Mouse (Mus musculus): ENCODE results near the gene Zfr. TPM values are rescaled to one million over a fixed set of nuclear protein-coding genes. Genes with fewer than 3 reads are reported as not detected.
"Not testable (repeated sequence)": the region's sequence is repeated elsewhere in the genome, so short reads cannot be mapped to it uniquely, and the experiment has no call there.

Gene Zfr
- total RNA-seq, 4 experiments from 2014 or later = 287 to 318 (median 316) TPM

GRCm38 (mm10) chr15:12214531-12215414, 97.1 kb downstream of the Zfr start:
- no peak for DNase-seq (ENCODE audit: low spot score in 2 of 2)

DNA sequence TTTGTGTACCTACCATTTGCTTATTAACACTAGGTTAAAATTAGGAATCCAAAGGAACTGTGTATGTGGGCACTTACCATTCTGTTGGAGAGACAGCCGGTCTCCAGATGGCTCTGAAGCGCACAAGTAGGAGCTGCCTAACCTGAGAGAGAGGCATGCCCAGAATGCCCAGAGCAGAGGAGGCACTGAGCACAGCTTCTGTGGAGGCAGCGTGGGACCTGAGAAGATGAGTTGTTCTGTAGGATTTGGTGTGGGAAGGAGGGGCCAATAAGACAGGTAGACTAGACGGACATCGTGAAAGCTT, 97.7 kb downstream of the Zfr start:
- peak in 1 of 2 experiments; percentile 91 for DNase-seq (ENCODE audit: low spot score in 2 of 2)

DNA sequence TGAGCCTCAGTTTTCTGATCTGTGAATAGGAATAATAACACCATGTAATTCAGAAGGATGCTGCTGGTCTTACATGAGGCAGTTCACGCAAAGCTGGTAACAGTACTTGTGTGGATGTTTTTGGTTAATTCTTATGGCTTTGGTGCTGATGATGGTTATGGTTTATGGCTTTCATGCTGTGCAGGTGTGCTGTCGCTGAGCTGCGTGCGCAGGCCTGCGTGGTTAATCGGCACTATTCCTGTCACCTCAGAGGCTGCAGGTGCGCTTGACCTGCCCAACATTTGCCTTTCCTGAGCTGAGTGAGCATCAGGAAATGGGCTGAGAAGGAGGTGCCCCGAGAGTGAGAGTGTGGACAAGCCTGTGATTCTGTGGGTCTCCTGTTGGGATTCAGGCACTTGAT, 98.5 kb downstream of the Zfr start:
- no peak for DNase-seq (ENCODE audit: low spot score in 2 of 2)

DNA sequence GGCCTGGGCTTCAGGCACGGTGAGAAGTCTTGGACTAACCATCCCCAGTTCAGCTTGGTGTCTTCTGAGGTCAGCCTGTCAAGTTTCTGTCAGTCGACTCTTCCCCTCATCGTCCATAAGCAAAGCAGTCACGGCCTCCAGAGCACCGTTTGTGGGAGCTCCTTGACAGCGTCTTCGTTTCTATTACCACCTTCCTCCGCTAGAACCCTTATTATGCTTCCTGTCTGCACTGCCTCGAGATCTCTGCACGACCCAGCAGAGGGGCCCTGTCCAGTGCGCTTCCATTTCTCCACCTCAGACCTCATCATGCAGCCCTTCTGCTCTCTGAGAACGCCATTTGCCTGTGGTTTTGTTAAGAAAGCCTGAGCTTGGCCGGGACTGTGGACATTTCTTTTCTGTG, 99.2 kb downstream of the Zfr start:
- no peak for DNase-seq (ENCODE audit: low spot score in 2 of 2)

DNA sequence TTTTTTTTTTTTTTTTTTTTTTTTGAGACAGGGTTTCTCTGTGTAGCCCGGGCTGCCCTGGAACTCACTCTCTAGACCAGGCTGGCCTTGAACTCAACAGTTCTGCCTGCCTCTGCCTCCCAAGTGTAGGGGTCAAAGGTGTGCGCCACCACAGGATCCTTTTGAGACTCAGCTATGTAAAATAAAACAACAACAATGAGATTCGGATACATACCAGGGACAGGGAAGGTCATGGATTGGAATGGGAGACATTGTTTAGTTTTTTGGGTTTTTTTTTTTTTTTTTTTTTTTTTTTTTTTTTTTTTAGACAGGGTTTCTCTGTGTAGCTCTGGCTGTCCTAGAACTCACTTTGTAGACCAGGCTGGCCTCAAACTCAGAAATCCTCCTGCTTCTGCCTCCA, 99.7 kb downstream of the Zfr start:
- not testable (repeated sequence) for DNase-seq (ENCODE audit: low spot score in 2 of 2)

DNA sequence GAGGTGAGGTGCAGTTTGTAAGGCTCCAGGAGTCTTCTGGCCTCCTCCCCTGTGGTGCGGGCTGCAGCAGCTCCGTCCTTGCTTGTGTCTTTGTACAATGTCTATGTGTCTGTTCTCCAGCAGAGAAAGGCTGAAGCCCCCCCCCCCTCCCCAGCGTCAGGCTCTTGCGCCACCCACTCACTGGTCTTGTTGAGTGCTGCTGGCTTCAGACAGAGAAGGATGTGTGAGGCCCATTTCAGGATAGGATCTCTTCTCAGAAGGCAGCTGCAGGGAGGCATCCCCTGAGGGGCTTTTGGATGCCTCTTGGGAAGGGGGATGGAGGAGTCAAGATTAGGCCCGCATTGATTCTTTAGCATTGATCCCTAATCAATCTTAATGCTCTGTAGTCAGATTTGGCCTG, 100.2 kb downstream of the Zfr start:
- no peak for DNase-seq (ENCODE audit: low spot score in 2 of 2)

GRCm38 (mm10) chr15:12218583-12219382, 101.2 kb downstream of the Zfr start:
- no peak for DNase-seq (ENCODE audit: low spot score in 2 of 2)

- DNase-seq (ENCODE audit: low spot score in 2 of 2) = no peak
Observed at GRCm38 (mm10) chr15:12221131-12221530, 103.5 kb downstream of the Zfr start.

DNA sequence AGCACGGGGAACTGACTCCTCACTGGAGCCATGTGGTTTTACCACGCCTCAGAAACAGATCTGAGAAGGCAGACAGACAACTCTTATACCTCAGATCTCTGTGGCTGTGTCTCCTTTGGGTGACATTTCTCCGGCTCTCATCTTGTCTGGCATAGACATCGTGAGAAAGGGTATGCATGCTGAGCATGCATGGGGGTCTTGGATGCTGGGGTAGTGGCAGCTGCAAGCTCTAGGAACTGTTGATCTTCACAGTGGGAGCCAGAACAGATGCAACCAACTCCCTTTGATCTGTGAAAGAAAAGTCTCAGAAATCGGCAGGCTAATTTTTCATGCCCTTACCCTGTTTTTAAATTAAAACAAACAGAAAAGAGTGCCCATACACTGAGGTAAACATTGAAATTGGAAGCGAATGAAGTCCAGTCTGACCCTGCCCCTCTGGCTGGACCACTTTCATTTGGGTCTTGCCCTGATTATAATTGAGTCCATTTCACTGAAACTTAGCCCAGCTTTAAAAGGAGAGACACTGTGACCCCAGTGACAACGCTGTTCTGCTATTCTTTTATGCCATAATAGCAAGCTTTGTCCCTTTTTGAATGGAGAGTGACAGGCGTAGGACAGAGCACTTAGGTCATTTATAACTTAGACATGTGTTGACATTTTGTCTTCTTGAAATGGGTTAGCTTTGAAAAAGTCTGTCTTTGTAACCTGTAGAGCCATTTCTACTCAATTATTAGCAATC, 105.1 kb downstream of the Zfr start:
- no peak for DNase-seq (ENCODE audit: low spot score in 2 of 2)

GRCm38 (mm10) chr15:12223393-12223792, 105.8 kb downstream of the Zfr start:
- DNase-seq (ENCODE audit: low spot score in 2 of 2) = no peak

- DNase-seq (ENCODE audit: low spot score in 2 of 2) = no peak
Observed at GRCm38 (mm10) chr15:12224239-12224638, 106.6 kb downstream of the Zfr start.

GRCm38 (mm10) chr15:12225062-12225461, 107.4 kb downstream of the Zfr start:
- no peak for DNase-seq (ENCODE audit: low spot score in 2 of 2)

GRCm38 (mm10) chr15:12226908-12227307, 109.3 kb downstream of the Zfr start:
- DNase-seq (ENCODE audit: low spot score in 2 of 2) = no peak

DNA sequence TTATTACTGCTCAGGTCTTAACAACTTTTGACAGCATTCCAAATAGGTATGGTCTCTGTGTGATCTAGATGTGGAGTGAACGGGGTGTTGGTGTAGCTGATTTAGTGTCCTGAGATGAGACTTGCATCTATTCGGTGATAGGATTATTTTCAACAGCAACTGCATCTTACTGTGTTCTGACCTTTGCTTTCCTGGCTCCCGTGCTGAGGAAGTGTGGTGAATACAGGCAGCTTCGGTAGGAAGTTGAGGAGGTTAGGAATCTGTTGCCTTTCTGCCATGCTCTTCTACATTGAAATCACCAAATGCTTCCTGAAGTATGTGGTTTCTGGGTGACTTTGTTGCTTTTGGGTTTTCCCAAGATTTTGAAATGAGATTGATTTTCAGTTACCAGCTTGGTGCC, 109.7 kb downstream of the Zfr start:
- DNase-seq (ENCODE audit: low spot score in 2 of 2) = no peak

GRCm38 (mm10) chr15:12229603-12230242, 112.1 kb downstream of the Zfr start:
- DNase-seq (ENCODE audit: low spot score in 2 of 2) = no peak

GRCm38 (mm10) chr15:12230243-12230935, 112.8 kb downstream of the Zfr start:
- DNase-seq (ENCODE audit: low spot score in 2 of 2) = no peak

DNA sequence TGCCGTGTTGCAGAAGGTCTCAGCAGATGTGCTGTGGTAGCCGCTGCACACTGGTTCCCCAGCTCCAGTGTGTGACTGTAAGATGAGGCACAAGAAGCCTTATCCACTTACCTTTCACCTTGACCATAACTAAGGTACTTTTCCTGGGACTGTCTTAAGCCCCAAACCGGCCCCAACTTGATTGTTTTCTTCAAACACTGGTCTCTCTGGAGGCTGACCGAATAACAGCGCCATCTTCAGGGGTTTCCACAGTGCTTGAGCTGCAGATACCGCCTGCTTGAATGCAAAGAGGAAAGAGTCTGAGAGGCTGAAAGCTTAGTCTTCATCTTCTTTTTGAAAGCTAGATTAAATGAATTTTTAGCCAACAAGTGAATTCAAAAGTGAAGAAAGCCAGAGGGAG, 113.8 kb downstream of the Zfr start:
- no peak for DNase-seq (ENCODE audit: low spot score in 2 of 2)

DNA sequence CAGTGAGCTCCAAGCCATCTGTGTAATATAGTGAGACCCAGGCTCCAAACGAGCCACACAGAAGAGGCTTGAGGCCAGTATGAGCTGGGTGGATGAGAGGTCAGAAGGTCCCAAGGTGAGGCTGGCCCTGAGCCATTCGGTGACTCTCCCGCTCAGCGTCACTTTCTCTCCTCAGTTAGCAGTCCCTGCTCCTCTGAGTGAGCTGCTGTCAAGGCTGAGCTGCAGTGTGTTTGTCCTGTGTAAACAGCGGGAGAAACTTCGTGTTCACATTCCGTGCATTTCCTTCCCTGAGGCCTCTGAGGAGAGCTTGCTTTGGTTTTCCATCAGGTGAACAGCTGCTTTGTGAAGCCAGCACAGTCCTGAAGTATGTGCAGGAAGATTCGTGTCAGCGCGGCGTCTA, 114.8 kb downstream of the Zfr start:
- no peak for DNase-seq (ENCODE audit: low spot score in 2 of 2)

GRCm38 (mm10) chr15:12233021-12233420, 115.4 kb downstream of the Zfr start:
- DNase-seq (ENCODE audit: low spot score in 2 of 2) = no peak

Data from left cerebral cortex, adult 8-10 months (tissue).